Mouse (Mus musculus): ENCODE measurements around the gene Kcng1. TPM values are rescaled to one million over a fixed set of nuclear protein-coding genes. Genes with fewer than 3 reads are reported as not detected.
A peak's percentile ranks its signal among the peaks of the same experiment; 100 is the strongest.

Gene Kcng1
- polyA plus RNA-seq (2012; rRNA removed) (0.02 and 0.05 TPM in 2 replicates), polyA plus RNA-seq (2014; fragmentation: Nextera tagmentation; extraction: Ambion mirVana) (0.09 and 0.10 TPM in 2 replicates)

DNA sequence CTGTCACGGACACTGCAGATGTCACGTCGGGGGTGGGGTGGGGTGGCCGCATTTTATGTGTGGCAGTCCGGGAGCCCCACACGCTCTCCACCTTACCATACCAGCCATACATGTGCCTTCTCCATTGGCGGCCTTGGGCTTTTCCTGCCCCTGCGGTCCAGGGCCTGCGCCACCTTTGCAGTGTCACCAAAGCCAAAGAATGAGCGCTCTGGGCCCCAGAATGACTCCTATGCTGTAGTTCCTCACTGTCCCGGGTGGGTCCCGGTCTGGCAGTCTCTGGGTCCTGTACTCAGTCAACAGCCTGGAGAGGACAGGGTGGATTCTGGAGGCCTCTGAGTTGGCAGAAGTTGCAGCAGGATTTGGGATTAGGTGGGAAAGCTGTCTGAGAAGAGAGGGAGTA lies at the start of gene Kcng1:
Gene Kcng1 (minus strand): TSS at position 155 of the 400 bp plus-strand sequence.
- Histone ChIP-seq H3K27ac (no peak within 1 kb of the TSS), H3K4me1 (replicated peaks; ENCODE audit: control insufficient read depth in 2 of 2, insufficient read depth in 2 of 2, low read length in 1 of 2) (no peaks in the 10 kb centered on the region), H3K27me3 (ENCODE audit: control insufficient read depth, insufficient read depth, low read length) (peaks cover 44% of the 10 kb centered on the region), H3K4me2 (ENCODE audit: low read depth) (peak within 1 kb of the TSS; percentile 59), H3K9ac (replicated peaks) (no peak within 1 kb of the TSS), H3K4me3 (ENCODE audit: insufficient read depth in 1 of 2, low read depth in 2 of 2, low read length in 2 of 2) (peak within 1 kb of the TSS; percentile 20 to 37; a peak in 3 of 4 replicates), H3K9me3 (ENCODE audit: control insufficient read depth, low read length) (no peaks in the 10 kb centered on the region), H3K36me3 (replicated peaks; ENCODE audit: control insufficient read depth, insufficient read depth, low read depth) (no peaks in the 10 kb centered on the region)
- no peak for TF ChIP-seq CTCF (IDR thresholded peaks at IDR 0.05; ENCODE audit: low read depth)
- no peak for TF ChIP-seq EP300 (IDR thresholded peaks at IDR 0.05; ENCODE audit: low read depth)
- 10% methylated on average over 12 of the region's 12 CpGs for WGBS (ENCODE audit: insufficient replicate concordance)
- DNase-seq (ENCODE audit: low read depth in 3 of 3, low spot score in 3 of 3), result no peak
- ATAC-seq (ENCODE audit: insufficient read depth), result no peak

GRCm38 (mm10) chr2:168330421-168331070 lies 49.0 kb upstream of the Kcng1 start:
- H3K4me3 ChIP-seq (ENCODE audit: insufficient read depth in 1 of 2, low read depth in 2 of 2, low read length in 2 of 2), result no peak overlapping the region
- no peak overlapping the region for H3K27ac ChIP-seq
- WGBS (ENCODE audit: insufficient replicate concordance), result 59% methylated on average over 11 of the region's 11 CpGs
- TF ChIP-seq EP300 (IDR thresholded peaks at IDR 0.05; ENCODE audit: low read depth) (no peak), CTCF (IDR thresholded peaks at IDR 0.05; ENCODE audit: low read depth) (no peak)
- H3K4me2 ChIP-seq (ENCODE audit: low read depth), result no peak overlapping the region
- H3K4me1 ChIP-seq (replicated peaks; ENCODE audit: control insufficient read depth in 2 of 2, insufficient read depth in 2 of 2, low read length in 1 of 2), result no peaks in the 10 kb centered on the region
- H3K9me3 ChIP-seq (ENCODE audit: control insufficient read depth, low read length), result no peaks in the 10 kb centered on the region
- DNase-seq (ENCODE audit: low read depth in 3 of 3, low spot score in 3 of 3), result no peak
- H3K9ac ChIP-seq (replicated peaks), result no peak overlapping the region
- no peak for ATAC-seq (ENCODE audit: insufficient read depth)
- H3K36me3 ChIP-seq (replicated peaks; ENCODE audit: control insufficient read depth, insufficient read depth, low read depth), result no peaks in the 10 kb centered on the region
- H3K27me3 ChIP-seq (ENCODE audit: control insufficient read depth, insufficient read depth, low read length), result no peaks in the 10 kb centered on the region

DNA sequence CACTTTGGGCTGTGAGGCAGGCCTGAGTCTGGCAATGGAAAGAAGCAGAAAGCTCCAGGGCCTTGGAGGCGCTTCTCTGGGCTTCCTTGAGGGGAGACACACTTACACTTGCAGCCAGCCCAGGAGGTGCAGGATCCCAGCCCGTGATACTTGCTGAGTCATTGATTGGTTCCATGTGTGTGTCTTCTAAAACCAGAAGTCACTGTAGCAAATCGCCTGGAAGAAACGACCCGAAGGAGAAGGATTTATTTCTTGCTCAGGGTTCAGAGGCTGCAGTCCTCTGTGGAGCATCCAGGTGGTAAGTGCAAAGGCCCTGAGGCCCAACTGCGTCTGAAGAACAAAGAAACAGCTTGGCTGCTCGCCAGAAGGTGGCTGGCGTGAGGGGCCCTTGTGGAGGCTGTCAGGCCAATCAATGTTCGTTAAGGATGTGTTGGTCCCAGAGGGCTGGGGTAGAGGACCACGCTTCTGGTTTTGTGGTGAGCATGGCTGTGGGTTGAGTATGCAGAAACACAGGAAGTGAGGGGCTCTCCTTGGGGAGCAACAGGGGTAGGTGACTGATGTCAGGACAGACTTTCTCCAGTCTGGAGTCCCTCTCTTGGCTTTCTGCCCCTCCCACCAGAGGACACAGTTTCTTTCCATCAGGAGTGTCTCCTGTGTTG lies 40.3 kb upstream of the Kcng1 start:
- no peak overlapping the region for H3K9ac ChIP-seq (replicated peaks)
- no peaks in the 10 kb centered on the region for H3K27me3 ChIP-seq (ENCODE audit: control insufficient read depth, insufficient read depth, low read length)
- TF ChIP-seq EP300 (IDR thresholded peaks at IDR 0.05; ENCODE audit: low read depth), result no peak
- TF ChIP-seq CTCF (IDR thresholded peaks at IDR 0.05; ENCODE audit: low read depth), result no peak
- no peak for ATAC-seq (ENCODE audit: insufficient read depth)
- H3K9me3 ChIP-seq (ENCODE audit: control insufficient read depth, low read length), result no peaks in the 10 kb centered on the region
- H3K4me1 ChIP-seq (replicated peaks; ENCODE audit: control insufficient read depth in 2 of 2, insufficient read depth in 2 of 2, low read length in 1 of 2), result no peaks in the 10 kb centered on the region
- WGBS (ENCODE audit: insufficient replicate concordance), result 22% methylated on average over 10 of the region's 10 CpGs
- H3K4me3 ChIP-seq (ENCODE audit: insufficient read depth in 1 of 2, low read depth in 2 of 2, low read length in 2 of 2), result no peak overlapping the region
- DNase-seq (ENCODE audit: low read depth in 3 of 3, low spot score in 3 of 3), result peak in 1 of 3 experiments; percentile 6
- H3K4me2 ChIP-seq (ENCODE audit: low read depth), result no peak overlapping the region
- no peaks in the 10 kb centered on the region for H3K36me3 ChIP-seq (replicated peaks; ENCODE audit: control insufficient read depth, insufficient read depth, low read depth)
- no peak overlapping the region for H3K27ac ChIP-seq

GRCm38 (mm10) chr2:168320388-168321182 lies 39.0 kb upstream of the Kcng1 start:
- no peak for DNase-seq (ENCODE audit: low read depth in 3 of 3, low spot score in 3 of 3)
- H3K27ac ChIP-seq, result no peak overlapping the region
- H3K9ac ChIP-seq (replicated peaks), result no peak overlapping the region
- H3K36me3 ChIP-seq (replicated peaks; ENCODE audit: control insufficient read depth, insufficient read depth, low read depth), result no peaks in the 10 kb centered on the region
- 60% methylated on average over 17 of the region's 17 CpGs for WGBS (ENCODE audit: insufficient replicate concordance)
- no peak for ATAC-seq (ENCODE audit: insufficient read depth)
- no peaks in the 10 kb centered on the region for H3K9me3 ChIP-seq (ENCODE audit: control insufficient read depth, low read length)
- no peak overlapping the region for H3K4me3 ChIP-seq (ENCODE audit: insufficient read depth in 1 of 2, low read depth in 2 of 2, low read length in 2 of 2)
- TF ChIP-seq CTCF (IDR thresholded peaks at IDR 0.05; ENCODE audit: low read depth) (no peak), EP300 (IDR thresholded peaks at IDR 0.05; ENCODE audit: low read depth) (no peak)
- no peaks in the 10 kb centered on the region for H3K4me1 ChIP-seq (replicated peaks; ENCODE audit: control insufficient read depth in 2 of 2, insufficient read depth in 2 of 2, low read length in 1 of 2)
- H3K27me3 ChIP-seq (ENCODE audit: control insufficient read depth, insufficient read depth, low read length), result no peaks in the 10 kb centered on the region
- H3K4me2 ChIP-seq (ENCODE audit: low read depth), result no peak overlapping the region

All from liver, embryonic 14.5 days (tissue).